Mouse (Mus musculus) erythroblast, embryonic 14.5 days (primary cell): ENCODE measurements around the gene Acvr1.

Source experiments
- GATA1 ChIP-seq: IDR thresholded peaks from 2 replicates; pipeline ENCODE4 v1.6.1; 2012; ENCODE audit warnings: low read length, inconsistent platforms, mixed read lengths
- TAL1 ChIP-seq: IDR thresholded peaks from 3 replicates; pipeline ENCODE4 v1.6.1; 2012; ENCODE audit warnings: low read length, inconsistent platforms, mixed read lengths

GRCm38 (mm10) chr2:58505306-58506090 lies 61.5 kb downstream of the Acvr1 start:
- no peak for TF ChIP-seq GATA1
- no peak for TF ChIP-seq TAL1
